Mouse (Mus musculus): ENCODE data around the gene Pabpn1l.

Gene Pabpn1l

GRCm38 (mm10) chr8:122618660-122619378 lies 3.7 kb downstream of the Pabpn1l start:
- DNase-seq (ENCODE audit: extremely low read depth, low read depth): no peak

GRCm38 (mm10) chr8:122617947-122618546 lies 4.5 kb downstream of the Pabpn1l start:
- peak; percentile 45 for DNase-seq (ENCODE audit: extremely low read depth, low read depth)

GRCm38 (mm10) chr8:122616181-122616905 lies 6.2 kb downstream of the Pabpn1l start:
- DNase-seq (ENCODE audit: extremely low read depth, low read depth): no peak

GRCm38 (mm10) chr8:122611295-122612133 lies 11.0 kb downstream of the Pabpn1l start, which contains the start of the genes Galns and Trappc2l:
TSS of gene Galns (minus strand) at chr8:122611463.
TSS of gene Trappc2l (plus strand) at chr8:122611640.
- peak; percentile 45 for DNase-seq (ENCODE audit: extremely low read depth, low read depth)

GRCm38 (mm10) chr8:122610612-122611277 lies 11.8 kb downstream of the Pabpn1l start:
- no peak for DNase-seq (ENCODE audit: extremely low read depth, low read depth)

GRCm38 (mm10) chr8:122610209-122610608 lies 12.3 kb downstream of the Pabpn1l start:
- DNase-seq (ENCODE audit: extremely low read depth, low read depth): no peak

- DNase-seq (ENCODE audit: extremely low read depth, low read depth): no peak
Observed at GRCm38 (mm10) chr8:122606810-122607209, 15.7 kb downstream of the Pabpn1l start.

- no peak for DNase-seq (ENCODE audit: extremely low read depth, low read depth)
Observed at GRCm38 (mm10) chr8:122605367-122605766, 17.2 kb downstream of the Pabpn1l start.

- DNase-seq (ENCODE audit: extremely low read depth, low read depth): no peak
Observed at GRCm38 (mm10) chr8:122604640-122605039, 17.9 kb downstream of the Pabpn1l start.

GRCm38 (mm10) chr8:122600666-122601065 lies 21.9 kb downstream of the Pabpn1l start:
- no peak for DNase-seq (ENCODE audit: extremely low read depth, low read depth)

GRCm38 (mm10) chr8:122596031-122596430 lies 26.5 kb downstream of the Pabpn1l start:
- DNase-seq (ENCODE audit: extremely low read depth, low read depth): no peak

- no peak for DNase-seq (ENCODE audit: extremely low read depth, low read depth)
Observed at GRCm38 (mm10) chr8:122593783-122594507, 28.6 kb downstream of the Pabpn1l start.

- DNase-seq (ENCODE audit: extremely low read depth, low read depth): no peak
Observed at GRCm38 (mm10) chr8:122593240-122593639, 29.3 kb downstream of the Pabpn1l start.

GRCm38 (mm10) chr8:122586749-122587148 lies 35.8 kb downstream of the Pabpn1l start:
- no peak for DNase-seq (ENCODE audit: extremely low read depth, low read depth)

- DNase-seq (ENCODE audit: extremely low read depth, low read depth): no peak
Observed at GRCm38 (mm10) chr8:122586171-122586570, 36.4 kb downstream of the Pabpn1l start.

- no peak for DNase-seq (ENCODE audit: extremely low read depth, low read depth)
Observed at GRCm38 (mm10) chr8:122585411-122585891, 37.1 kb downstream of the Pabpn1l start.

- DNase-seq (ENCODE audit: extremely low read depth, low read depth): no peak
Observed at GRCm38 (mm10) chr8:122584981-122585380, 37.6 kb downstream of the Pabpn1l start.

- DNase-seq (ENCODE audit: extremely low read depth, low read depth): no peak
Observed at GRCm38 (mm10) chr8:122580926-122581325, 41.6 kb downstream of the Pabpn1l start.

GRCm38 (mm10) chr8:122579196-122579595 lies 43.3 kb downstream of the Pabpn1l start:
- no peak for DNase-seq (ENCODE audit: extremely low read depth, low read depth)

GRCm38 (mm10) chr8:122577116-122577515 lies 45.4 kb downstream of the Pabpn1l start:
- DNase-seq (ENCODE audit: extremely low read depth, low read depth): no peak

Measured in MEL-GATA-1-ER (cell line).